Mouse (Mus musculus): ENCODE data around the gene Ndrg4.

Ndrg4 gene

GRCm38 (mm10) chr8:95688073-95688672 lies 11.4 kb downstream of the Ndrg4 start:
- DNase-seq, result no peak

- no peak for DNase-seq
These were observed 14.3 kb downstream of the Ndrg4 start for GRCm38 (mm10) chr8:95690929-95691541.

- DNase-seq, result no peak
These were observed 17.9 kb downstream of the Ndrg4 start for GRCm38 (mm10) chr8:95694631-95695030.

GRCm38 (mm10) chr8:95696661-95697060 lies 19.9 kb downstream of the Ndrg4 start:
- DNase-seq, result no peak

- DNase-seq, result peak; percentile 91
These were observed 20.3 kb downstream of the Ndrg4 start for GRCm38 (mm10) chr8:95697128-95697527.

GRCm38 (mm10) chr8:95698179-95698578 lies 21.4 kb downstream of the Ndrg4 start:
- no peak for DNase-seq

- no peak for DNase-seq
These were observed 23.5 kb downstream of the Ndrg4 start for GRCm38 (mm10) chr8:95700282-95700681.

- no peak for DNase-seq
These were observed 25.0 kb downstream of the Ndrg4 start for GRCm38 (mm10) chr8:95701809-95702208.

GRCm38 (mm10) chr8:95702480-95703446 lies 26.0 kb downstream of the Ndrg4 start:
- DNase-seq, result peak; percentile 89

GRCm38 (mm10) chr8:95703461-95704260 lies 26.9 kb downstream of the Ndrg4 start:
- DNase-seq, result peak; percentile 61

GRCm38 (mm10) chr8:95704538-95704937 lies 27.8 kb downstream of the Ndrg4 start:
- DNase-seq, result no peak

GRCm38 (mm10) chr8:95709579-95709978 lies 32.8 kb downstream of the Ndrg4 start:
- DNase-seq, result no peak

GRCm38 (mm10) chr8:95711029-95711428 lies 34.2 kb downstream of the Ndrg4 start:
- no peak for DNase-seq

GRCm38 (mm10) chr8:95712395-95712794 lies 35.6 kb downstream of the Ndrg4 start:
- DNase-seq, result no peak

- peak; percentile 78 for DNase-seq
These were observed 36.6 kb downstream of the Ndrg4 start for GRCm38 (mm10) chr8:95713100-95714010.

GRCm38 (mm10) chr8:95714367-95714766 lies 37.6 kb downstream of the Ndrg4 start:
- no peak for DNase-seq

GRCm38 (mm10) chr8:95714837-95715413 lies 38.1 kb downstream of the Ndrg4 start:
- DNase-seq, result no peak

GRCm38 (mm10) chr8:95715676-95716531 lies 39.1 kb downstream of the Ndrg4 start, which contains the start of gene Setd6:
Setd6 (plus strand) TSS chr8:95715881.
- peak; percentile 92 for DNase-seq

- no peak for DNase-seq
These were observed 40.0 kb downstream of the Ndrg4 start for GRCm38 (mm10) chr8:95716546-95717335.
